Mouse (Mus musculus) heart, embryonic 12.5 days (tissue): ENCODE results near the gene Tuba4a. TPM values are rescaled to one million over a fixed set of nuclear protein-coding genes. Genes with fewer than 3 reads are reported as not detected.

Experiments used
- ATAC-seq: fragments of 200-750 bp; cut with Nextera tagmentation; 2 replicates; pipeline ENCODE4 v1.8.0; 2017; ENCODE audit warnings: moderate TSS enrichment, moderate library complexity; ENCODE audit not compliant: insufficient number of reproducible peaks, low FRiP score
- H3K27ac ChIP-seq: fragments of 300-500 bp; sonication (generic); 2 replicates; pipeline ENCODE4 v1.5.1; 2016; ENCODE audit warnings: mild to moderate bottlenecking, moderate library complexity; ENCODE audit not compliant: poor library complexity, severe bottlenecking
- H3K27me3 ChIP-seq: fragments of 300-500 bp; sonication (generic); replicated peaks from 2 replicates; pipeline ENCODE4 v1.6.1; 2016; ENCODE audit warnings: mild to moderate bottlenecking, moderate library complexity
- H3K36me3 ChIP-seq: fragments of 300-500 bp; sonication (generic); 2 replicates; pipeline ENCODE4 v1.6.1; 2016; ENCODE audit warnings: mild to moderate bottlenecking, moderate library complexity
- H3K4me1 ChIP-seq: fragments of 300-500 bp; sonication (generic); replicated peaks from 2 replicates; pipeline ENCODE4 v1.6.1; 2016; ENCODE audit warnings: mild to moderate bottlenecking
- H3K4me2 ChIP-seq: fragments of 300-500 bp; sonication (generic); 2 replicates; pipeline ENCODE4 v1.6.1; 2016; ENCODE audit warnings: mild to moderate bottlenecking, moderate library complexity
- H3K4me3 ChIP-seq: fragments of 300-500 bp; sonication (generic); 2 replicates; pipeline ENCODE4 v1.5.1; 2016; ENCODE audit warnings: mild to moderate bottlenecking
- H3K9ac ChIP-seq: fragments of 300-500 bp; sonication (generic); 2 replicates; pipeline ENCODE4 v1.6.1; 2016; ENCODE audit warnings: mild to moderate bottlenecking, moderate library complexity
- H3K9me3 ChIP-seq: fragments of 300-500 bp; sonication (generic); replicated peaks from 2 replicates; pipeline ENCODE4 v1.6.1; 2016; ENCODE audit warnings: mild to moderate bottlenecking, moderate library complexity
- WGBS: fragments of 180-500 bp; shearing (Covaris S2); methylation state at CpG from one replicate; pipeline ENCODE4 v1.1.7; 2016; 5-methylcytosine and 5-hydroxymethylcytosine counted together
- polyA plus RNA-seq: library from polyadenylated mRNA; unstranded; fragments of >200 nt; fragmentation: Nextera tagmentation; extraction: Ambion mirVana; gene quantifications from 2 replicates; pipeline ENCODE4 v1.2.1, GENCODE M21; 2016

Gene Tuba4a
- polyA plus RNA-seq, 1 experiment from 2014 or later, result 34.1 TPM

DNA sequence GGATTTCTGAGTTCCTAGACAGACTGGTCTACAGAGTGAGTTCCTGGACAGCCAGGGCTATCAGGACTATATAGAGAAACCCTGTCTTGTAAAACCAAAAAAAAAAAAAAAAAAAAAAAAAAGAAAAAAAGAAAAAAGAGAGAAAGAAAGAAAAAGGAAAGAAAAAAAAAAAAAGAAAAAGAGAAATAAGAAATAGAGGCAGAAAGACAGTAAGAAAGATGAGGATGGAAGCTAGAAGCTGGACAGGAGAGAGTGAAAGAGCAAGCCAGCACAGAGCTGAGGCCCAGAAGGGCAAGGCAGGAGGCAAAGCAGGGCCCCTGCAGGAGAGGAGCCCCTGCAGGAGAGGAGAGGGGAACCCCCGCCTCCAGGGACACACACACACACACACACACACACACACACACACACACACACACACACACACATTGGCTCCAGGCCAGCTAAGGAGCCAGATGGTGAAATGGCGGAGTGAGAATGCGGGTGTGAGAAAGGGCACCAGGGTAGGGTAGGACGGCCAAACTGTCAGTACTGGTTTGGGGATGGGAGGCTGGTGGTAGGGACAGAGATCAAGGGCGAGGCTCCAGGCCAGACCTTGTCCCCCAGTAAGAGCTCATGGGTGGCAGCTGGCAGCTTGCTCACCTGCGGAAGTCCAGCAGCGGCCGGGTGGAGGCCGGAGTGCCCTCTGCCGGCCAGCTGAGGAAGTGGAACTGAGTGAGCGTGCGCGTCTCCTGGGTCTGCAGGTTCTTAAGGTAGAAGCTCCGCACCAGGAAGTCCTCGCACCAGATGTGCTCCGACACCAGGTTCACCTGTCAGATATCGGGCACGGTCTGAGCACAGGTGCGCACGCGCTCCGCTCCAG lies 31.7 kb upstream of the Tuba4a start:
- Histone ChIP-seq H3K36me3 (no peaks in the 10 kb centered on the region), H3K27me3 (peaks cover 18% of the 10 kb centered on the region), H3K9me3 (no peaks in the 10 kb centered on the region), H3K4me2 (peak overlapping the region; percentile 60), H3K4me3 (peak overlapping the region; percentile 23; the same call in 1 of the 2 replicates), H3K27ac (no peak overlapping the region), H3K4me1 (peaks cover 36% of the 10 kb centered on the region), H3K9ac (0 out of 2 replicates have a peak overlapping the region, but pooled peaks have one; percentile 33)
- ATAC-seq, result peak; percentile 41
- 7% methylated on average over 21 of the region's 22 CpGs for WGBS

DNA sequence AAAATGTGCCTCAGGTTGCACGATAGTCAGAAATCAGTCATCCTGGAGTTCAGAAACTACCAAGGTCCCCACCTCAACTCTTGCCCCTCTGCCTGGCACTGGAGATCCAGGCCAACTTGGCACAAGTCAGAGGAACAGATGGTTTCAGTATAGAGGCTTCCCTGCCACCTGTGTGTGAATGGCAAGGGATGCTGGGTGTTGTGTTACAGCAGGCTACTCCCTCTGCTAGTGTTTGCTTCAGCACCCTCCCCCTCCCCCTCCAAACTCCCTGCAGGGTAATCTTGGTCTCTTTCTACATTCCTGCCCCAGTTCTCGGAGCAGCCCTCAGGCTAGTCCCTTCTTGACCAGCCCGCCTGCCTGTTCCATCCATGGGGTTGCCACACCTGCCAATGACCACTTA lies 30.8 kb upstream of the Tuba4a start:
- H3K9me3 ChIP-seq, result no peaks in the 10 kb centered on the region
- peaks cover 36% of the 10 kb centered on the region for H3K4me1 ChIP-seq
- H3K36me3 ChIP-seq, result no peaks in the 10 kb centered on the region; the same call in 1 of the 2 replicates
- H3K27ac ChIP-seq, result no peak overlapping the region
- no peak overlapping the region for H3K4me2 ChIP-seq
- no peak for ATAC-seq
- no peak overlapping the region for H3K4me3 ChIP-seq
- WGBS, result 71% methylated on average over 3 of the region's 3 CpGs
- H3K9ac ChIP-seq, result no peak overlapping the region
- peaks cover 18% of the 10 kb centered on the region for H3K27me3 ChIP-seq

DNA sequence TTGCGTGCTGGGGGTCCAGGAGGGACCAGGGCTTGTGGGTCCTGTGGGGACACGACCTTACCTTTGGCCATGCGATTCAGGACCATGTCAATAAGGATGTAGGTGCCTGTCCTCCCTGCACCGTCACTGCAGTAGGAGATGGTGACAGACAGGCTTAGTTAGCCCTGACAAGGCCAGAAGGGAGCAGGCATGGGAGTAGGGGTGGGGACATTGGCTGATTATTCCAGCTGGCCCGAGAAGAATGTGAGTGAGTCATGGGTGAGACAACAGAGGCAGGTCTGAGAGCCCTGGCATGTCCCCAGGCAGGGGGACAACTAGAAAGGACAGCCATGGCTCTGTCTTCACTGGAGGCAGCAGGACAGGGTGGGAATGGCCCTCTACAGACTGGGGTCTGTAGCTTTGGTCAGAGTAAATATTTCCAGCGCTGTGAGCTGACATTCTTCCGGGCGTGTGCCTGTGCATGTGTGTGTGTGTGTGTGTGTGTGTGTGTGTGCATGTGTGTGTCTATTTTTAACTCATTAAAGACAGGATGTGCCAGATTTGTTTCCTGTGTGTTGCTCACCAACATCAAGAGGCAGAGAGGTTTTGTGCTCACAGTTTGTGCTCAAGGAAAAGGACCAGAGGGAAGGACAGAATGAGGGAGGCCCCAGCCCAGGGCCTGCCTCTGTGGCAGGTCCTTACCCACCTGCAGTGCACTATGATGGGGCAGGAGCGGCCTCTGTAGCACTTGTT lies 28.5 kb upstream of the Tuba4a start:
- WGBS, result 31% methylated on average over 9 of the region's 9 CpGs
- Histone ChIP-seq H3K4me3 (no peak overlapping the region), H3K4me1 (peaks cover 36% of the 10 kb centered on the region), H3K9ac (peak overlapping the region; percentile 64), H3K27me3 (peaks cover 11% of the 10 kb centered on the region), H3K9me3 (no peaks in the 10 kb centered on the region), H3K36me3 (peaks cover 14% of the 10 kb centered on the region), H3K27ac (peak overlapping the region; percentile 95), H3K4me2 (peak overlapping the region; percentile 35)
- peak; percentile 55; the same call in 1 of the 2 replicates for ATAC-seq

DNA sequence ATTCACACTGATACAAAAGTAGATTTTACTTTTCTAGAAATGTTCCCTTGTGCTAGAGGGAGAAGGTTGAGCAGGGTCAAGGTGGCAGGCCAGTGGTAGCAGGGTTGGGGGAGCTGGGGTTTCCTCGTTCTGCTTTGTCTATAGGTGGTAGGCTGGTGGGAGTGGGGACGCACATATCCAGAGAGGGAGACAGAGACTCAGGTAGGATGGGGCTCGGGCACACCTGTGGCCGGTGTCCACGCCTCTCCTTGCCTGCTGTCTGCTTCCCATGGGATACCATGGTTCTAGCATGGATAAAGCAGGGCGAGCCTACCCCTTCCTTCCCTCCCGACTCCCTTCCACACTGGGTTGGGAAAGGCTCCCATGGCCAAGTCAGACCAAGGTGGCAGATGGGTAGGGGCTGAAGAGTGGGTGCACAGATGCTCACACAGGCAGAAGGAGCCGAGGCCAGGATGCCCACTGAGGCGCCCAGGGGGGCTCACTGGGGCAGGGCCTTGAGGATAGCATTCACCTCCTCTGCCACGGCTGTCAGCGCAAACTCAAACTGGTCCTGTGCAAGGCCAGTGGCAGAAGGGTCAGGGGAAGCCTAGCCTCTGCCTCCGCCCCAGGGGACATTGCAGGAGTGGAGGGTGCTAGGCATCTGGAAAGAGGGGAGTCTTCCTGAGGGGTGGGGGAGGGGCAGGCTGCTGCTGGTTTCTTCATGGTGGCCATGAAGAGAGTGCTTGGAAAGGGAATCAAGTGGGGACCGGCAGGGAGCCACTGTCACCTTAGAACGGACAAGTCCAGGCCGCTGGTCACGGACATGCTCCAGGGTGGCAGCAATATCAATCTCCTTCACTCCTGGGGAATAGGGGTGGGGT lies 27.6 kb upstream of the Tuba4a start:
- Histone ChIP-seq H3K9me3 (no peaks in the 10 kb centered on the region), H3K4me1 (peaks cover 36% of the 10 kb centered on the region), H3K27ac (peak overlapping the region; percentile 95), H3K36me3 (peaks cover 22% of the 10 kb centered on the region), H3K27me3 (0 out of 2 replicates have a peak, but pooled peaks cover 2% of the 10 kb centered on the region), H3K4me2 (peak overlapping the region; percentile 35), H3K4me3 (no peak overlapping the region), H3K9ac (peak overlapping the region; percentile 64)
- WGBS, result 79% methylated on average over 16 of the region's 16 CpGs
- no peak for ATAC-seq

- Histone ChIP-seq H3K36me3 (peaks cover 40% of the 10 kb centered on the region), H3K9me3 (no peaks in the 10 kb centered on the region), H3K27me3 (no peaks in the 10 kb centered on the region), H3K9ac (no peak overlapping the region), H3K4me1 (peaks cover 30% of the 10 kb centered on the region), H3K4me3 (no peak overlapping the region), H3K4me2 (no peak overlapping the region), H3K27ac (no peak overlapping the region)
- ATAC-seq, result peak; percentile 37; the same call in 1 of the 2 replicates
- WGBS, result 19% methylated on average over 4 of the region's 4 CpGs
Observed at GRCm38 (mm10) chr1:75244836-75245235, 25.2 kb upstream of the Tuba4a start.

- no peak overlapping the region for H3K9ac ChIP-seq
- H3K36me3 ChIP-seq, result peaks cover 45% of the 10 kb centered on the region
- no peak overlapping the region for H3K4me3 ChIP-seq
- WGBS, result 81% methylated on average over 12 of the region's 12 CpGs
- H3K27me3 ChIP-seq, result no peaks in the 10 kb centered on the region
- peaks cover 26% of the 10 kb centered on the region for H3K4me1 ChIP-seq
- H3K4me2 ChIP-seq, result no peak overlapping the region
- no peak for ATAC-seq
- no peaks in the 10 kb centered on the region for H3K9me3 ChIP-seq
- no peak overlapping the region for H3K27ac ChIP-seq
Observed at GRCm38 (mm10) chr1:75244175-75244826, 24.6 kb upstream of the Tuba4a start.

DNA sequence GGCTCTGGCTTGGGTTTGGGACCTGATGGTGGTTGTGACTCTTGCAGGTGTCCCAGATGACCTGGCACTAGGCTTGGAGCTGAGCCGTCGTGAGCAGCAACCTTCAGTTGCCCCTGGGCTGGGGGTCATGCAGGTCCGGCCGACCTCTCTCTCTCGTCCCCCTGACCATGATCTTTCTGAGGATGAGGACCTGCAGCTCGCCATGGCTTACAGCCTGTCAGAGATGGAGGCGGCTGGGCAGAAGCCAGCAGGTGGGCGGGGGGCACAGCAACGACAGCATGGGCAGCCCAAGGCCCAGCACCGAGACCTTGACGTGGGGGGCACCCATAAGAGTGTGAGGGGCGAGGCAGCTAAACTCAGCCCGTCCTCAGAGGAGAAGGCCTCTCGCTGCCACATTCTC lies 23.7 kb upstream of the Tuba4a start:
- Histone ChIP-seq H3K27ac (no peak overlapping the region), H3K9me3 (no peaks in the 10 kb centered on the region), H3K27me3 (no peaks in the 10 kb centered on the region), H3K9ac (no peak overlapping the region), H3K4me3 (no peak overlapping the region), H3K4me2 (no peak overlapping the region), H3K36me3 (peaks cover 45% of the 10 kb centered on the region), H3K4me1 (peaks cover 22% of the 10 kb centered on the region)
- ATAC-seq, result no peak
- WGBS, result 90% methylated on average over 14 of the region's 14 CpGs

- no peak for ATAC-seq
- Histone ChIP-seq H3K4me3 (no peak overlapping the region), H3K36me3 (peaks cover 45% of the 10 kb centered on the region), H3K9me3 (no peaks in the 10 kb centered on the region), H3K9ac (no peak overlapping the region), H3K4me2 (no peak overlapping the region), H3K27ac (no peak overlapping the region), H3K27me3 (no peaks in the 10 kb centered on the region), H3K4me1 (peaks cover 15% of the 10 kb centered on the region)
- 67% methylated on average over 10 of the region's 10 CpGs for WGBS
Observed at GRCm38 (mm10) chr1:75239591-75239990, 19.9 kb upstream of the Tuba4a start.

GRCm38 (mm10) chr1:75236117-75237050 lies 16.7 kb upstream of the Tuba4a start, which contains the start of gene Dnajb2:
Dnajb2 (plus strand) TSS chr1:75236406.
- ATAC-seq, result peak; percentile 92
- peak within 1 kb of the TSS; percentile 71 for H3K4me3 ChIP-seq
- no peaks in the 10 kb centered on the region for H3K9me3 ChIP-seq
- no peaks in the 10 kb centered on the region; the same call in 1 of the 2 replicates for H3K27me3 ChIP-seq
- peak within 1 kb of the TSS; percentile 89 for H3K4me2 ChIP-seq
- peak within 1 kb of the TSS; percentile 94 for H3K27ac ChIP-seq
- H3K9ac ChIP-seq, result peak within 1 kb of the TSS; percentile 93
- peaks cover 15% of the 10 kb centered on the region for H3K4me1 ChIP-seq
- H3K36me3 ChIP-seq, result peaks cover 18% of the 10 kb centered on the region
- under 1% methylated on average over 64 of the region's 64 CpGs for WGBS
